Mouse (Mus musculus) frontal cortex, postnatal 14 days (tissue): ENCODE measurements at regions not wholly inside any gene's neighbourhood (a gene's known extent, or its start where the extent isn't known, plus 50 kb on each side); places are given as distances from the start of the nearest gene placed in this dataset.

Experiments used
- DNase-seq, 2 experiments: peaks; one replicate each; pipeline ENCODE4 v3.0.0; 2022; ENCODE audit warnings: low spot score in 2 of 2

DNA sequence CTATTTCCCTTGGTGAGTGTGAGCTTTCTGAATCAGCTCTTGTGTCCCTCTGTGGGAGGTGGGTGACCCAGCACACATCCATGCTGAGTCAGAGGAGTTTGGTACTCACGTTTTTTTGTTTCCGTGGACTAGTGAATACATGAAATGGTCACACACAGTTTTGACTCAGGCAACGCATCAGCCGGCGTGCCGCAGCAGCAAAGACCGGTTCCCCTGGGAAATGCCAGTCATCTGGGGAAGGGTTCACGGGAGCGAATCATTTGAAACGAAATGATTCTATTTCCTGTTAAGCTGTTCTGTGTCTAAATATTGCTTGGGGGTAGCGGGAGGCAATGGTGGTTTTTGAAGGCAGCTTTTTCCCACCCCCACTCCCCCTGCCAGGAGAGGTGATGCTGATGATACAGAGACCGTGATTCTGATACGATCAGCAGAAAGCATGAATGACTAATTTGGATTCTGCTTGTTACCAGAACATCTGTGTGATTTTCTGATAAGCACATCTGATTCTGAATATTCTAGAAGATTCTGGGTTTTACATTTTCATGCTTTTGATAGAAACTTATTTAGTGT is 223.5 kb downstream of the Klf5 start:
- no peak for DNase-seq

- DNase-seq = no peak
These were observed 237.3 kb downstream of the Klf5 start for GRCm38 (mm10) chr14:99535781-99536180.

- no peak for DNase-seq
These were observed 238.8 kb downstream of the Klf5 start for GRCm38 (mm10) chr14:99537286-99537685.

GRCm38 (mm10) chr14:99541716-99542115 is 243.2 kb downstream of the Klf5 start:
- DNase-seq = no peak

GRCm38 (mm10) chr14:99547931-99548330 is 249.4 kb downstream of the Klf5 start:
- DNase-seq = no peak

- no peak for DNase-seq
These were observed 250.1 kb downstream of the Klf5 start for GRCm38 (mm10) chr14:99548363-99549248.

- DNase-seq = no peak
These were observed 265.5 kb downstream of the Klf5 start for GRCm38 (mm10) chr14:99564024-99564423.

DNA sequence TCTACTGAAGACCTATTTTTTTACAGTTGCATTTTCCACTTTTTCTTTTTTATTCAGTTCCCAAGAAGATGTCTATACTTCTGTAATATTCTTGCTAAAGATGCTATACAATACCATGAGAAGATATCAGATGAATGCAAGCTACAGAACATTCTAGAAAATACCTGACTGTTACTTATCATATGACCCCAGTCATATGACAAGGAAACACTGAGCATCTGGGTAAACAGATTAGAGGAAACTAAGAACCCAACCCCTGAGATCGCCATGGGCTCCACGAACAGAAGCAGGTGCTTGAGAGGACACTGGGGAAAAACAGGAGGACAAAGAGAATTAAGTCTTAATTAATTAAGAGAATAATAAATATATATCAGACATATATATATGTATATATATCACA is 275.7 kb downstream of the Klf5 start:
- DNase-seq = no peak

- no peak for DNase-seq
These were observed 280.2 kb downstream of the Klf5 start for GRCm38 (mm10) chr14:99578665-99579064.

- no peak for DNase-seq
These were observed 280.8 kb downstream of the Klf5 start for GRCm38 (mm10) chr14:99579271-99579759.

GRCm38 (mm10) chr14:99579765-99580266 is 281.3 kb downstream of the Klf5 start:
- no peak for DNase-seq

GRCm38 (mm10) chr14:99584144-99584543 is 285.7 kb downstream of the Klf5 start:
- DNase-seq = no peak

DNA sequence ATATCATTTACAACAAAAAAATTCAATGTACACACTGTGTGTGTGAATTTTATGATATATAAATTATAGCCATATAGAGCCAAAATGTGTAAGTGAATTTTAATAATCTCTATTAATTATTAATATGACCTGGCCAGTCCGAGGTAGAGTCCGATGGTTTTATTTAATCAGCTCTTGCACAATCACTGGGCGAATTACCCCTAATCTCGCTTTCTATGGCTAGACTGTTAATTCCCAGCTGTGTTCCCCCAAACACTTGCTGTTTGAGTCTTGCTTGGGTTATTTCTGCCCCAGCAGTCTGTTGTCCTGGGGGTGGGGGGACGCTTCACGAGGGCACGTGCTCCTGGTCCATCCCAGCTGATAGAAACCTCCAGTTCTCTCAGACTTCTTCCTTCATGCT is 287.5 kb downstream of the Klf5 start:
- DNase-seq = no peak

- DNase-seq = no peak
These were observed 292.5 kb downstream of the Klf5 start for GRCm38 (mm10) chr14:99590854-99591470.

DNA sequence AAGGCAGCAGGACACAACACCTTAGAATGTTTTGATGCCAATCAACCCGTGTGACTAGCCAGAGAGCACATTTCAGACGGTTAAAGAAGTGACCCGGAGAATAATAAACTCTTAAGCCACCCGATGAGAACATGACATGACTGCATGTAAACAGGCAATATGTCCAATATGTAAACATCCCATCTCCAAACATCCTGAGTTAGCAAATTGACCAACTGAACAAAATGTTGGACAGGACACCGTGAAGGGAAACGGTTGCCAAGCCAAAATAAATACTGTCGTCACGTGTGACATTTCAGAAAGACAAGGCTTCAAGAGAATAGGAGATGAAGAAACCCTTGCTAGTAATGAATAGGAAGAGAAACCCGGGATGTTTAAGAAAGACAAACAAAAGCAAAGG is 294.4 kb downstream of the Klf5 start:
- DNase-seq = no peak

GRCm38 (mm10) chr14:99593864-99594263 is 295.4 kb downstream of the Klf5 start:
- DNase-seq = no peak

DNA sequence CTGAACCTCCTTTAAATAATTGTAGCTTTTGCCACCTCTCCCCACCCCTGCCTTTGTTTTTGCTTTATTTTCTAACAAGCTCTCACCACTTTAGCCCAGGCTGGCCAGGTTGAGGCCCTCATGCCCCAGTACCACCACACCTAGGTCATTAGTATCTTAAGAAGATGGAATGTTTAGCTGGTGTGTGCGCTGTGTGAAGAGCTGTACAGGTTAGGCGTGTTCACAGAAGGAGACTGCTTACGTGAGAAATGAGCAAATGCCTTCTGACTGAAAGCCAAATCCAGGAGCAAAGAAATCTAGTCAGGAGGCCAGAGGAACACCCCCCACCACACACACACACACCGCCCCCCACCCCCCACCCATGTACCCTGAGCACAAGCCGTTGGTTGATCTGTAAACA is 303.4 kb downstream of the Klf5 start:
- DNase-seq = no peak

GRCm38 (mm10) chr14:99603257-99603656 is 304.8 kb downstream of the Klf5 start:
- DNase-seq = no peak

DNA sequence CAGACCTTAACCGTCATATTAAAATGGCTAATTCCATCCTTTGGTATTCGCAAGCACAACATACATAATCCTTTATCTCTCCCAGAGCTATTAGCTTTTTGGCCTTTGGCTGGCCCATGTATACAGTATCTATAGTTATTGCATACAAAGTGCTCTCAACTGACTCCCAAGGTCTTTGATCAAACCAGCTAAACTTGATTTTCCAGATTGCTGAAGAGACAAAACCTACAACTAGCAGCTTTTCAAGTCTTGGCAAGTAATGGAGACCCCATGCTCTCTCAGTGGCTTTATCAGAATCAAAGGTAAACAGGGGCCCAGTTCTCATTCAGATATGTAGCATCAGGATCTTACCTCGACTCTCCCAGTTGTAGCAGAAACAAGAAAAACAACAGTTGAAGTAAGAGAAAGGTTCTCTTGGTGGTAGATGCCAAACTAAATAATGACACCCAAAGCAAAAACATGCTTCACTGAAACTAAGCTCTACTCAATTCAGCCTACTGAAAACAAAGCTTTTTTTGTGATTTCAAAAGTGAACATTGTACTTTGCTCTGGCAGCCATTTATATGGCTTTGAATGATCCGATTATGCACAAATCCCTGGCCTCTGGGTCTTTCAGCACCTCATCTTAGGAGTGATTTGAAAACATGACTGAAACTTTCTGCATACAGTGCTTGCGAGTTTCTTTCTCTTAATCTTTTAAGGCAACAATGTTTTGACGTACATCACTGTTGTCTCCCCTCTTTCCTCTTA is 307.0 kb downstream of the Klf5 start:
- no peak for DNase-seq

DNA sequence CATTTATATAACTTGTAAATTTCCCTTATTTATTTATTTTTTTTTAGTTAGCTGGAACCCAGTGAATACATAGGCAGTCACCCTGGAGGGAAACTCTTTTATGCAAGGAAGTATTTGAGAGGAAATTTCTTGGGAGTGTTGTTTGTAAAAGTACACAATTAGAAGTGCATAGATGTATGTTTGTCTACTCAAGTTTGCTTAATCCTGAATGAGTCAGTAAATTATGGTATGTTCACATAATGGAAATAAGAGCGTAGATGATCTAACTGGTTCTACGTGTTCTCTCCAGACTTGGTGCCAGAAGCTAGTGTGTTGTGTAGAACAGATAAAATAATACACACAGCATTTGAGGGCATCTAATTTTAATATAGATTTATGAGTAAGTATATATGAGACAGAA is 310.5 kb downstream of the Klf5 start:
- DNase-seq = no peak

DNA sequence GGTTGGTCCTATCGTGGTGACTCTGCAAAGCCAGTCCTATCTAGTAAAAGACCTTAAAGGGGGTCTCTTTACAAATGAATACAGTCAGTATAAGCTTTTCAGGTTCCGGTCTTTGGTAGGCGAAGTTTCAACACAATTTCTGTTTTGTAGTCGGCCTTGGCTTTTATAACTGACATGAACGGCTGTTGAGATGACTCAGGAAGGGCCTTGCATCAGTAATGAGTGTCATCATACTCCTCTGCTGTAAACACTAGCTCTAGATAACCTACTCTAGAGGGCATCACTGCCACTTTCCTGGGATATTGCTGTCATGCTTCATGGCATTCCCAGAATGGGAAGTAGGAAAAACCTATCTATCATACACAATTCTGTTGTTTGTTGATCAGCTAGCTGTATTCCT is 312.9 kb downstream of the Klf5 start:
- DNase-seq = no peak

DNA sequence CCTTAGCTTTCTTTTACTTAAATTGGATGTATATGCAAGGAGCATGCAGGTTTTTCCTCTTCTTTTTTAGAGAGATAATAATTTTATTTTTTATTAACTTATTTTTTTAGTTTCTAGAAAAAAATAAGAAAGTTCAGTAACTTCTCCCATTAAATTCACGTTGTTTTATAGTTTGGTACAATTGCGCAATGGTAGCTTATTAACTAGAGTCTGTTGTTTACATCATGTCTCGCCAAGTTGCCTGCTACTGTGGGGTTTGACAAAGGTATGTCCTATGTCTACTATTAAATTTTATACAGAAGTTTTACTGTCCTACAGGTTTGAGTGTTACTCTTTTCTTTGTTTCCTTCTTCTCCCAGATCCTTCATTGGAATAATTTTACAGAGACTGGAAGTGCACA is 313.6 kb downstream of the Klf5 start:
- no peak for DNase-seq
